Mouse (Mus musculus) left cerebral cortex, postnatal 4 days (tissue): ENCODE measurements around the gene Spata31d1b. TPM values are rescaled to one million over a fixed set of nuclear protein-coding genes. Genes with fewer than 3 reads are reported as not detected.
"Not testable (repeated sequence)": the region's sequence is repeated elsewhere in the genome, so short reads cannot be mapped to it uniquely, and the experiment has no call there.

Experiments used
- DNase-seq: peaks from one replicate; pipeline ENCODE4 v3.0.0-alpha.2; 2022
- intact Hi-C: fragments of 180-260 bp; cut with DNase I; formaldehyde crosslinking; loops from one replicate; pipeline ENCODE4 v1.15.1; 2025
- total RNA-seq, 2 experiments: library from RNA; stranded (reverse); gene quantifications; 2 replicates each; pipeline ENCODE4 v1.2.3; 2021

The Spata31d1b gene
- total RNA-seq, 2 experiments from 2014 or later, result not detected

DNA sequence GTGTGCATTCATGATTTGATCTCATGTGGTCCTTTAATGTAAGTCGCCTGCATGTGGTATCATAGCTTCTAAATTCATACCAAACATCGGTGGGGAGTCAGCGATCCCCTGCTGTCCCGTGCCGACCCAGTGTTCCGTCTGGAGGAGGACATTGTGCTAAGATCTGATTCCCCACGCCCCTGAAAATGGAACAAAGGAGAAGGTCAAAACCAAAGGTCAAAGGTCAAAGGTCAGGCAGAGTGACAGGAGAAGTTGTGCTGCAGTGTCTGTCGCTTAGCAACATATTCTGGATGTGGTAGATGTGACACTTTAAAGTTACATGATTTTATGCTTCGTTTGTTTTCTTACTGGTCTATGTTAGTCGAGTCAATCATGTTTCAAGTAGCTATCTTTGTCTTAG, 20.6 kb upstream of the Spata31d1b start:
- no peak for DNase-seq
- intact Hi-C loops, result no loop called here

DNA sequence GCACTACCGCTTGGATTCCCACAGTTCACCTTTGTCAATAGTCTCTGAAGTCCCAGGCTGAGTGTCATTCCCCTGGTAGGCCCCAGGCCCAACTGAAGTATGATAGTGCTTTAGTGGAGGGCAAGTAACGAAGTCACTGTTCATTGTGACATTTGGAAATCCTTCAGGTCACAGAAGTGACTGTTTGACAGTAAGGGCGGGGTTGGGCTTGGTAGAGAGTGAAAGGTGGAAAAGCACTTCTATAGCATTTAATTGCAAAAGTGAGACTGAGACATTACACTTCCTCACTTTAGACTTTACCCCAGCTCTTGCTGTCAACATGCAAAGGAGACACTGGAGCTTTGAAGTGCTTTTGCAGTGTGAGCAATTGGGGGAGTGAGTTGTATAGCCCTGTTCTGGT, 18.1 kb upstream of the Spata31d1b start, which contains the start of gene 4921517D22Rik:
Gene 4921517D22Rik (minus strand): TSS at position 101 of the 400 bp plus-strand sequence.
- intact Hi-C loops, result no loop called here
- no peak for DNase-seq

DNA sequence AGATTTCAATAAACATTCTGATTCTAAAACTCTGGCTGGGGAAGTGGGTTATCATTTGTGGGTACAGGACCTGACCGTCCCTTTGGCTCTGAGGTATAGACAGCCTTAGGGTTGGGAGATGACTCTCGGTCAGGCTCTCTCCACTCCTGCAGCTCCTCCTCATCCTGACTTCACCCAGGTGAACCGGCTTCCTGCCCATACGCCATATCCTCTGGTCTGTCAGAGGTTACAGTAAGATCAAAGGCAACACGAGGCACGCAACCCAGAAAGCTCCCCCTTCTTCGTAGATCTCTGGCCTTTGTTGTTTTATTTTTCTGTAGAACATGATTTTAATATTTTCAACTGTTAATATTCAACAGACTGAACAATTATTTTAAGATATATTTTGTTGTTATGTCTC, 16.3 kb upstream of the Spata31d1b start:
- no peak for DNase-seq
- intact Hi-C loops, result no loop called here

DNA sequence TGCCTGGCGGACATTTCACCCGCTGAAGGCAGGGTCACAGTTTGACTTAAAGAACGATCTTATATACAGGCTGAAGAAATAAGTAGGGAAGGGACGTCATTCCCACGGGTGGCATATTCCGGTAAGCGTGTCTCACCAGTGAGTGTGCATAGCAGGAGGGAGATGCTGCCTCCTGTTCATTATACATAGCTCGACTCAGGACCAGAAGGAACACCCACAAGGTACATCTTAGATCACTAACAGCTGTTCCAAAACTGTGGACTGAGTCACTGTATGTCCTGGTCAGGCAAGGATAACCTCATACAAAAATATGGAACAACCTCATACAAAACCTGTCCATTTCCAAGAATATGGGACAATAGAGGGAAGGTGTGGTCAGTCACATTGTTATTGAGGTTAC, 13.0 kb upstream of the Spata31d1b start:
- no peak for DNase-seq

DNA sequence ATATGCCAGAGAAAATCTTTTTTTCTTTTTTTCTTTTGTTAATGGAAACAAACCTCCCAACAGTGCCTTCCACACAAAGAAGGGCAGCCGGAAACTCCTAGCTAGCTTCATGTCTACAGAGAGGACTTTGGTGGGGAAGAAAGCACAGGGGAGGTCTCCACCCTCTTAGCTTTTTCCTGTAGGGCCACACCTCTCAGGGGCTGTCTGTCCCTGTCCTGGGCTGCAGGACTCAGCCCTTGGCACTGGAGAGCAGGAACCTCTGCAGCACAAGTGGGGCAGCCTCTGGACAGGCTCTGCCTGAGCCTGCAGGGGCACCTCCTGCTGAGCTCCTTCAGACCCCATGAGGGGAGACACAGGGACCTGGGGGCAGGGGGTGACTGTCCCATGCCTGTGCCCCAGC, 11.9 kb upstream of the Spata31d1b start:
- DNase-seq, intact Hi-C loops: not testable (repeated sequence)

More for the DNA sequence above, 13.0 kb upstream of the Spata31d1b start:
- intact Hi-C loops, result no loop called here

DNA sequence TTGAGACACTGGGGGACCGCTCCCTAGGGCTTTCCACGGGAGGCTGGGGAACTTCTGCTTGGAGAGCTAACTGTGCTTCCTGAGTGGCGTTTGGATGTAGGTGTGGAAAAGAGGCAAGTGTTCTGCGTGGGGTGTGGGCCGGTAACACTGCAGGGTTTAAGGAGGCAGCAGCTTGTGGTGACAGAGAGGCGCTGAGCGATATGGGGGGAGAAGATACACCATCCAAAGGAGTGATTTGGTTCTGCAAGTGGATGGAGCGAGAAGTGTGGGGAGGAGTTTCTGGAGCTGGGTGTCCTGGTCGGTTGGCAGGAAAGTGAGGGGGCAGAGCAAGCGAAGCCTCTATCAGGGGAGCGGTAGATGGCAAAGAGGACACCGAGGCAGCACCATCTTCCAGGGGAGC, 8.6 kb upstream of the Spata31d1b start:
- no peak for DNase-seq
- intact Hi-C loops, result no loop called here

DNA sequence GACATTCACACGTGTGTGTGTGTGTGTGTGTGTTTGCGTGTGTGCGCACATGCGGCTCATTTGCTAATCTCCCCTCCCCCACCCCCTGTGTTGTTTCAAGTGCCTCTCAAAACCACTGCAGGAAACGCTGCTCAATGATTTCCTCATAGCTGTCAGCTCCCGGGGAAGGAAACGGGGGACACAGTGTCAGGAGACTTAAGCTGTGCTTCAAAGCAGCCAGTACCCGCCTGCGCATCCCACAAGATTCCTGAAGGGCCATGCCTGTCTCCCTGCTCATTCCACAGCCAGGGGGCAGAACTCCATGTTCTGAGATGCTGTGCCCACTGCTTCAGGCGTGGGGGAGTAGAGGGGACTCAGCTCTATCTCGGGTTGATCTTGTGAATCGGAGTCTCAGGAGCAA, 7.5 kb upstream of the Spata31d1b start:
- intact Hi-C loops, result no loop called here
- no peak for DNase-seq

DNA sequence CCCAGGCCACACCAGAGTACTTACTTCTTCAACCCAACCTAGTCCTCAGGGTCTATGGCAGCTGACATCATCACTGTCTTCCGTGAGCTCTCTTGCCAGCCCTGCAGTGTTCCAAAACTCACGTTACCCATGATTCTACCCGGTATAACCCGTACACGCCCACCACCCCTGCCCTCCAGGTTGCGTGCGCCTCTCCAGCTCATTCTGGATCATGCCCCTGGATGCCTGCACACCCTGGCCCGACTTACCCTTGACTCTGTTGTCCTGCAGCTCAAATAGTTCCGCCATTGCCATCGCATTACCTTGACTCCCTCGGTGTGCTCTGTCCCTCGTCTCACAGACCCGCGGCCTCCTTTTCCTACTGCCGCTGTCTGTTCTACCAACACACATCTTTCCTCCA, 1.9 kb upstream of the Spata31d1b start, which contains the start of gene Spata31d1a:
Gene Spata31d1a (minus strand): TSS at position 101 of the 400 bp plus-strand sequence.
- DNase-seq, result no peak
- intact Hi-C loops, result no loop called here

DNA sequence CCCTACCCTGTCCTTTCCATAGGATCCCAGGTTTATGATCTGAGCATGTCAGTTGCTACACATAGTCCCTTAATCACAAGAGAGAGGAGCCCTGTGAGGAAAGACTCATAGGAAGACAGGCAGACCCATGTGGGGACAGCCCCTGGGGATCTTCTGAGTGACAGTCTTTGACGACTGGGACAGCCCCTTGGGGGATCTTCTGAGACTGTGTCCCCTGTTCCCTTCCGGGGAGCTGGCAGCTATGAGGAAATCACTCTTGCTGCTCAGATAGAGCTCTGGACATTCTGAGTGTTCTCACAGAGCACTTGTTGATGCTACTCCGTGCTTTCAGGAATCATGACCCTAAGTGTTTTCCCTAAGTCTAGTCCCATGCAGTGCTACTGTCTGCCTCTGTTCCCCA, 1.6 kb downstream of the Spata31d1b start:
- intact Hi-C loops, result no loop called here
- no peak for DNase-seq

DNA sequence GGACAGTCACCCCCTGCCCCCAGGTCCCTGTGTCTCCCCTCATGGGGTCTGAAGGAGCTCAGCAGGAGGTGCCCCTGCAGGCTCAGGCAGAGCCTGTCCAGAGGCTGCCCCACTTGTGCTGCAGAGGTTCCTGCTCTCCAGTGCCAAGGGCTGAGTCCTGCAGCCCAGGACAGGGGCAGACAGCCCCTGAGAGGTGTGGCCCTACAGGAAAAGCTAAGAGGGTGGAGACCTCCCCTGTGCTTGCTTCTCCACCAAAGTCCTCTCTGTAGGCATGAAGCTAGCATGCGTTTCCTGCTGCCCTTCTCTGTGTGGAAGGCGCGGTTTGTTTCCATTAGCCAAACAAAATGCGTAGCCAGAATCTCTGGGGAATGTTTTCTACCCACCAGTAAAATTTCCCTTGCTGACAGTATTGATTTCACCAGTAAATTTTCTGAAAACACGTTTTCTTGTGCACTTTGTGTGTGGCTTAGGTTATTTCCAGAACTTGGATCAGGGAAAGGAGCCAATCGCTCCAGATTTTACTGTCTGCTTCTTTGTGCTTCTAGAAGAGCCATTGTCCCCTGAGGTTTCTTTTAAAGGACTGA, 6.9 kb downstream of the Spata31d1b start:
- DNase-seq, intact Hi-C loops: not testable (repeated sequence)

DNA sequence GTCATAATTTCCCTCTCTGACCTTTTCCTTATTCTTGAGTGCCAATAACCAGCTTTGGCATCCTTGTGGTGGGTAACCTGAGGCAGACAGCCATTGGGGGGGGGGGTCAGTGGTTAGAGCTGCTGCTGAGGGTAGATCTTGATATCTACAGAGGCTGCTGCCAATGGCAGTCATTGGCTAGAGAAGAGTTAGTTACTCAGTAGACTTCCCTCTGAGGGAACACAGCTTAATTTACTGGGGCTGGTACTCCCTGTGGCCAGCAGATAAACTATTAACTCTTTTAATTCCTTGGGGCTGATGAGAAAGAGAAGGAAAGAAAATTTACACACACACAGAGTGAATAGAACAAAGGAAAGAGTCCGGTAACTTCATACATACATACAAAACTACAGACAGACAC, 7.4 kb downstream of the Spata31d1b start:
- DNase-seq, result no peak
- intact Hi-C loops, result no loop called here

DNA sequence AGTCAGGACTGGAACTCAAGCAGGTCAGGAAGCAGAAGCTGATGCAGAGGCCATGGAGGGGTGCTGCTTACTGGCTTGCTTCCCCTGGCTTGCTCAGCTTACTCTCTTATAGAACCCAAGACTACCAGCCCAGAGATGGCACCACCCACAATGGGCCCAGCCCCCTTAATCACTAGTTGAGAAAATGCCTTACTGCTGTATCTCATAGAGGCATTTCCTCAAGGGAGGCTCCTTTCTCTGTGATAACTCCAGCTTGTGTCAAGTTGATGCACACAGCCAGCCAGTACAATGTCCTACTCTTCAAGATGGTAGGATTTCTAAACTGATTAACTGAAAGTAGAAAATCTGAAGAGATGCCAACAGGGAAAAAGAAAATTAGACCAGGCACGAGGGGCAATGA, 10.0 kb downstream of the Spata31d1b start:
- DNase-seq, result not testable (repeated sequence)
- intact Hi-C loops, result loop anchor here (10.0 kb wide), 1 partner anchor 87 kb away; no protein-coding TSS in a partner anchor

DNA sequence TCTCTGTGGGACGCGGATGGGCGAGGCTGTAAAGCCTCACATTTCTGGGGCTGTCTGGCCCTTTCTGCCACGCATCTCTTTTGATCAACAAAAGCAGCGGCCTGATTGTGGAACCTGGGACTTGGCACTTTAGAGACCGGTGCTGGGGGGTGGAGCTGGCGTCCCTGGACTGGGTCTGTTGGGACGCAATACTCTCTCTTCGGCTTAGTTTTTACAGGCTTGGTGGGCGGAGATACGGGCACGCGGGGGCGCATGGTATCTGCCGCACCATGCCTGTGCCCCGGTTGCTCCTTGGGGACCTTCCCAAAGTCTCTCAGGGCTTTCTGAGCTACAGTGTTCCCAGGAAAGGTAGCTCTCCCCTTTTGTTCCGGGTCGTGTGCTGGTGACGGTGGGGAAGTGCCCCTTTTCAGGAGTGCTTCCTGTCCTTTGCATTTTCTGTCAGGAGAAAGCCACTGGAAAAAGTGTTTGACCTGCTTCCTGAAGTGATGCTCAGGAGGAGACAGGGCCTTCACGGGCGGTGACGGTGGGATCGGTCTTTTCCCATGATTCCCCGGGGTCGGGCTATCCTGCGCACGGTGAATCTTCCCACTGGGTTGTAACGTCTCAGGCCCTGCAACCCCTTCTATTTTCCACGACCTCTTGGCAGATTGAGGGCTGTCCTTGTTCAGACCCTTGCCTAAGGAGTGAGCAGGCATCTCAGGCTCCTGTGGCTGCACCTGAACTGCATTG, 14.2 kb downstream of the Spata31d1b start:
- no peak for DNase-seq
- intact Hi-C loops, result loop anchor here (10.0 kb wide), 1 partner anchor 92 kb away; no protein-coding TSS in a partner anchor

DNA sequence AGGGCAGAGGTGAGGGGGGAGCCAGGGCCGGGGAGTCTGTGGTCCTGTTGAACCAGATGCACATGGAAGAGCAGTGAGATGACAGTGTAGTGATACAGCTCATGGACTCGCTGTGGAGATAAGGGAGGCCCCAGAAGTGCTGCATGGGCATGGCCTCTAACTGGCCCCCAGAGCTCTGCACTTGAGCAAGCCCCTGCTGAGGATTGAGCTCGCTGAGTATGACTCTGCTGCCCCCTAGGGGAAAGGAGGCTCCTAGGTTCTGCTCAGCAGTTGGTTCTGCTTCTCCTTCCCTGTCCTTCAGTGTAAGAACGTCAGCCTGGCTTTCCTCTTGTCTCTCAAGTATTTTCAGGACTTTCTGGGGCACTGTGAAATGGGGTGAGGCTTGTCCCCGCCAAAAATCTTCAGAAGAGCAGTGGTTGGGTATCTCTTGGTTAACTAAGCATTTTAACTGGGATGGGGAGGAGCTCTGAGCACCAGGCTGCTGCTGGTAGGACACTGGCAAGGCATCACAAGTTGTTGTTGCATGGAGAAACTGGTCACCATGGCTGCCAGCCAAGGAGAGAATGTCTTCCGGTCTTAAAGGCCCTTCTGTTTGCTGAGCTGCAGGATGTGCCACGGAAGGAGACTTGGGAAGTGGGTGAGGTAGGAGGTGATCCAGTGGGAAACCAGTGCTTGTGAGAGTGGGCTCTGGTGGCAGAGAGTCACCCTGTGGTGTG, 16.5 kb downstream of the Spata31d1b start:
- intact Hi-C loops, result loop anchor here (10.0 kb wide), 1 partner anchor 94 kb away; no protein-coding TSS in a partner anchor
- DNase-seq, result peak; percentile 82

DNA sequence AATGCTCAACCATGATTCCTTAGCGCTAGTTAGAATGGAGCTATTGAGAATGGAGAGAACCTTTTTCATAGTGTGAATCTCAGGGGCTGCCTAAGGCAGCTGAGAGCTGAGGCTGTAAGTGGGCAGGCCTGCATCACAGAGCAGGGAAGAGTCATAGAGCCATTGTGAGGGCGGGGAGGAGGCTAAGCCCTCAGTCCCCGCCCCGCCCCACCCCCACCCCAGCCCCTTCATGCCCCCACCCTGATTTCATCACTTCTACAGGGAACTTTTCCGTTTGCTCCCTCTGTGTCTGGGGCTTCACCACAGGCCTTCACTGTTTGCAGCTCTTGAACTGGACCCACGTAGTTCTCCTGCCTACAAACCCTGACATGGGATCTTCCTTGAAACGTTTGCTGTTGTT, 19.6 kb downstream of the Spata31d1b start, which contains the start of gene Spata31d1d:
Gene Spata31d1d (minus strand): TSS at position 101 of the 400 bp plus-strand sequence.
- intact Hi-C loops, result no loop called here
- DNase-seq, result no peak

DNA sequence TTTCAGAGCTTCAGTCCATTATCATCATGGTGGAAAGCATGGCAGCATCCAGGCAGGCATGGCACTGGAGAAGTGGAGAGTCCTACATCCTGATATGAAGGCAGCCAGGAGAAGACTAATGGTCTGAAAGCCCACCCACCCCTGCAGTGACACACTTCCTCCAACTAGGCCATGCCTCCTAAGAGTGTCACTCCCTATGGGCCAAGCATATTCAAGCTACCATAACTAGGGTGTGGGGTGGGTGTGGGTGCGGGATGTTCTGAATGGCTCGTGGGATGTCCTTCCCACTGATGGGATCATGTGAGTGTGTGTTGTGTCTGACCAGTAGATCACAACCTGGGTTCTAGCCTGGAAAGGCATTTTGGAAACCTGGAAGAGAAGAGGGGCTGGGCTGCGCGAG, 21.9 kb downstream of the Spata31d1b start:
- intact Hi-C loops, result no loop called here
- no peak for DNase-seq

DNA sequence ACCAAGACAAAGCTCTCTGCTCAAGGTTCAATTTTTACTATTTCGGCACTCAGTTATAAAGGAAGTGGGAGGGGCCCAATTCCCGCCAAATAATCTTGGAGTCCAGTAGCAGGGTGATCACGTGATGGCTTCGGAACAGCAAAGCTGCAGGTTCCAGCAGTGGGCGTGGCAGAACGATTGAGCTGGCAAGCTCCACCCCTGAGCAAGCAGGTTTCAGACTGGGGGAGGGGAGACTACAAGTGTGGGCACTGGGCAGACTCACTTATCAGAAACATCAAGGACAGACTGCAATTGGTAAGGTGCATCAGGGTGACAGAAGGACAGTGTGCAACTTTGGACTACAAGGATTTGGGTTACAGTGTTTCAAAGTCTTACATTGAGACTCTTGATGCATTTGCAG, 22.3 kb downstream of the Spata31d1b start:
- intact Hi-C loops, DNase-seq: not testable (repeated sequence)

DNA sequence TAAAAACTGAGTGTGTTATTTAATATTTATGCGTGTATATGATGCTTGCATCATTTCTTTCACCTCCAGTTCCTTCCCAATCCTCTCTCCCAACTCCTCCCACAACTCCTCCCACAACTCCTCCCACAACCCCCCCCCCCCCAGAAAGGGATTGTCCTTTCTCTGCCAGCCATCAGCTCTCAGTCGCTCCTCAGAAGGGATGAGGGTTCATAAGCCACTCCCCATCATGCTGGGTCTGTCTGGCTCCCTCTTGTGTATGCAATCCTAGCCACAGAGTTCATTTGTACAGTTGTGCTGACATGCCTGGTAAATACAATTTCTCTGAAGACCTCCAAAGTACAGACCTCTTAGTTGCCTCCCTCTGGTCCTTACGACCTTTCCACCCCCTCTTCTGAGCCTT, 23.1 kb downstream of the Spata31d1b start:
- intact Hi-C loops, result no loop called here
- no peak for DNase-seq

DNA sequence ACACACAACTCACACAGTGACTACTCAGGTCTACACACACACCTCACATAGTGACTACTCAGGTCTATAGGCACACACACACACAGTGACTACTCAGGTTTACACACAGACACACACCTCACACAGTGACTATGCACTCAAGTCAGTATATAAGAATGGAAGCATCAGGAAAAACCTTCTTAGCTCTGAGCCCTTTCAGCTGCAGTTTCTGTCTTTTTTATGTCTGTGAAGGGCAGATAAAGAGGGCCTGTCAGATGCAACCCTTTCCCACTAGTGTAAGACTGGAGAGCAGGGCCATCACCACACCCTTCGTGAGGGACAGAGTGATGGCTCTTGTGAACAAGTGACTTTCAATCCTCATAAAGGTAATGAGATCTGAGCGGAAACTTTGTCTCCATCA, 26.4 kb downstream of the Spata31d1b start:
- DNase-seq, result no peak
- intact Hi-C loops, result no loop called here

DNA sequence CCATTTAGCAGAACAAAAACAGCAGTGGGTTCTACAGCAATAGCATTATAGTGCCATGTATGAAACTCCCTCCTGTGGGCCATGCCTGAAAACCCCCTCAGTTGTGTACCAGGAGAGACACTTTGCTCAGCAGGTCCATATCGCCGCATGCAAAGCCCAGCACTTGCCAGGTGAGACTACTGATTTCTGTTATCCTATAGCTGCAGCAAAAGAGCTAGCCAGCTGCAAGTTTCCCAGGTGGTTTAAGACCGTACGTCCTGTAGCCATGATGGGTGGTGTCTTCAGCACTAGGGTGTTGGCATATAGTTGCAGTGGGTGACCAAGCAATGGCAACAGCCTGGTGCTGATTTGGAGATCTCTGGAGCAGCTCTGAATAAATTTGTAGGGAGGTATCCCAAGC, 27.3 kb downstream of the Spata31d1b start:
- no peak for DNase-seq
- intact Hi-C loops, result no loop called here

DNA sequence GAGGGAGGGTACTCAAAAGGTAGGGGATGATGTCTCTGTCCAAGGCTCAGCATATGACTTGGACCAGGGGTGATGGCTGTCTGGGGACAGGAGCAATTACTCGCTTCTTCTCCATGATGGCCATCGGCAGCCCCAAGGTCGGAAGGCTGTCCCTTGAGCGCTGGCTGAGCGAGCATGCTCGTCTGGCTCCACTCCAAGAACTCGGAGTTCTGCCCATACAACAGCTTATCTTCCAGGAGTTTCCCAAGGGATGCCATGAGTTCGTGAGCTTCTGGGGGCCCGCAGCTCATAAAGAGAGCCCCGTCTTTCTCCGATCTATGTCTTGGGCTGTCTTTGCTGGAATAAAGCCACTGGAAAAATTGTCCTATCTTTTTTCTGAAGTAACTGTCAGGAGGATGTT, 29.0 kb downstream of the Spata31d1b start:
- intact Hi-C loops, result no loop called here
- peak; percentile 15 for DNase-seq
